Mouse (Mus musculus): ENCODE results near the gene Hist2h2ab. TPM values are rescaled to one million over a fixed set of nuclear protein-coding genes. Genes with fewer than 3 reads are reported as not detected.

Hist2h2ab gene
- total and polyA plus RNA-seq, 3 experiments, result 1.1 to 31.4 TPM; not detected in 1

GRCm38 (mm10) chr3:96178902-96179301 is 40.8 kb upstream of the Hist2h2ab start:
- Histone ChIP-seq H3K79me2 (replicated peaks; ENCODE audit: control insufficient read depth, extremely low read depth, insufficient read depth, poor library complexity, severe bottlenecking) (peaks cover 18% of the 10 kb centered on the region), H3K36me3 (replicated peaks in 1 of 2; ENCODE audit: control insufficient read depth in 1 of 2, insufficient read depth in 1 of 2, low read length in 1 of 2) (peaks cover 36 to 54% of the 10 kb centered on the region in 2 experiments), H3K9me3 (replicated peaks; ENCODE audit: low read length) (no peaks in the 10 kb centered on the region), H3K27ac (ENCODE audit: insufficient read depth, low read depth) (no peak overlapping the region), H3K4me1 (ENCODE audit: control insufficient read depth in 1 of 2, insufficient read depth in 2 of 2) (peaks cover 10 to 42% of the 10 kb centered on the region in 2 experiments), H3K27me3 (replicated peaks) (no peaks in the 10 kb centered on the region), H3K9ac (ENCODE audit: insufficient read depth, low read depth) (no peak overlapping the region), H3K4me2 (ENCODE audit: insufficient read depth, low read depth, poor library complexity, severe bottlenecking) (no peak overlapping the region), H3K4me3 (replicated peaks in 1 of 3; ENCODE audit: low read depth in 2 of 3, low read length in 2 of 3, poor library complexity in 1 of 3) (no peak overlapping the region)
- TF ChIP-seq MAFK (IDR thresholded peaks at IDR 0.05; ENCODE audit: insufficient replicate concordance, low read length) (no peak), POLR2AphosphoS2 (IDR thresholded peaks at IDR 0.05; ENCODE audit: low read depth, low read length) (peak; percentile 69; the same call in 1 of the 2 replicates)
- dilution Hi-C loops (cut with MboI; ENCODE audit: extremely low pct_ligation_motif_present, extremely low pct_unique_long_range_greater_than_20kb, low sequenced_read_pairs), result no loop called here
- DNase-seq (ENCODE audit: extremely low read depth), result no peak
- in situ Hi-C loops (cut with MboI; ENCODE audit: low pct_ligation_motif_present, low pct_unique_long_range_greater_than_20kb, low sequenced_read_pairs), result no loop called here

- in situ Hi-C loops (cut with MboI; ENCODE audit: low pct_ligation_motif_present, low pct_unique_long_range_greater_than_20kb, low sequenced_read_pairs) (no loop called here), dilution Hi-C loops (cut with MboI; ENCODE audit: extremely low pct_ligation_motif_present, extremely low pct_unique_long_range_greater_than_20kb, low sequenced_read_pairs) (no loop called here)
- no peaks in the 10 kb centered on the region for H3K9me3 ChIP-seq (replicated peaks; ENCODE audit: low read length)
- no peak overlapping the region for H3K9ac ChIP-seq (ENCODE audit: insufficient read depth, low read depth)
- peaks cover 5 to 36% of the 10 kb centered on the region in 2 experiments; a peak in 3 of 4 replicates for H3K4me1 ChIP-seq (ENCODE audit: control insufficient read depth in 1 of 2, insufficient read depth in 2 of 2)
- H3K4me2 ChIP-seq (ENCODE audit: insufficient read depth, low read depth, poor library complexity, severe bottlenecking), result no peak overlapping the region
- no peak for DNase-seq (ENCODE audit: extremely low read depth)
- no peak for TF ChIP-seq KAT2A (IDR thresholded peaks at IDR 0.05; ENCODE audit: insufficient replicate concordance, low read length)
- no peak for TF ChIP-seq JUN (IDR thresholded peaks at IDR 0.05; ENCODE audit: insufficient read depth, low read depth, low read length)
- TF ChIP-seq PAX5 (IDR thresholded peaks at IDR 0.05; ENCODE audit: low read length), result no peak
- no peak for TF ChIP-seq SIN3A (IDR thresholded peaks at IDR 0.05; ENCODE audit: low read length)
- TF ChIP-seq ETS1 (conservative IDR thresholded peaks at IDR 0.05; ENCODE audit: low read depth, low read length), result no peak
- no peak for TF ChIP-seq RAD21 (IDR thresholded peaks at IDR 0.05; ENCODE audit: low read depth, low read length)
- no peak for TF ChIP-seq ZNF384 (IDR thresholded peaks at IDR 0.05; ENCODE audit: low read depth, low read length)
- TF ChIP-seq MAFK (IDR thresholded peaks at IDR 0.05; ENCODE audit: insufficient replicate concordance, low read length), result no peak
- no peak for TF ChIP-seq MYC (IDR thresholded peaks at IDR 0.05; ENCODE audit: low read depth, low read length)
- no peaks in the 10 kb centered on the region for H3K27me3 ChIP-seq (replicated peaks)
- peaks cover 13% of the 10 kb centered on the region for H3K79me2 ChIP-seq (replicated peaks; ENCODE audit: control insufficient read depth, extremely low read depth, insufficient read depth, poor library complexity, severe bottlenecking)
- peaks cover 30 to 48% of the 10 kb centered on the region in 2 experiments for H3K36me3 ChIP-seq (replicated peaks in 1 of 2; ENCODE audit: control insufficient read depth in 1 of 2, insufficient read depth in 1 of 2, low read length in 1 of 2)
- no peak overlapping the region for H3K27ac ChIP-seq (ENCODE audit: insufficient read depth, low read depth)
- H3K4me3 ChIP-seq (replicated peaks in 1 of 3; ENCODE audit: low read depth in 2 of 3, low read length in 2 of 3, poor library complexity in 1 of 3), result no peak overlapping the region
Measured at GRCm38 (mm10) chr3:96179531-96179930, 40.1 kb upstream of the Hist2h2ab start.

GRCm38 (mm10) chr3:96180727-96181477 is 38.8 kb upstream of the Hist2h2ab start, which contains the start of gene Sv2a:
Gene Sv2a (plus strand): TSS chr3:96181151.
- Histone ChIP-seq H3K4me2 (ENCODE audit: insufficient read depth, low read depth, poor library complexity, severe bottlenecking) (peak within 1 kb of the TSS; percentile 90), H3K4me1 (ENCODE audit: control insufficient read depth in 1 of 2, insufficient read depth in 2 of 2) (peaks cover 5 to 27% of the 10 kb centered on the region in 2 experiments; a peak in 3 of 4 replicates), H3K9ac (ENCODE audit: insufficient read depth, low read depth) (peak within 1 kb of the TSS; percentile 61), H3K27me3 (replicated peaks) (no peaks in the 10 kb centered on the region), H3K36me3 (replicated peaks in 1 of 2; ENCODE audit: control insufficient read depth in 1 of 2, insufficient read depth in 1 of 2, low read length in 1 of 2) (peaks cover 20 to 48% of the 10 kb centered on the region in 2 experiments), H3K79me2 (replicated peaks; ENCODE audit: control insufficient read depth, extremely low read depth, insufficient read depth, poor library complexity, severe bottlenecking) (peaks cover under 1% of the 10 kb centered on the region; the same call in 1 of the 2 replicates), H3K4me3 (replicated peaks in 1 of 3; ENCODE audit: low read depth in 2 of 3, low read length in 2 of 3, poor library complexity in 1 of 3) (peak within 1 kb of the TSS; percentile 56 to 80 (median 59)), H3K27ac (ENCODE audit: insufficient read depth, low read depth) (no peak within 1 kb of the TSS), H3K9me3 (replicated peaks; ENCODE audit: low read length) (no peaks in the 10 kb centered on the region)
- DNase-seq (ENCODE audit: extremely low read depth), result no peak
- dilution Hi-C loops (cut with MboI; ENCODE audit: extremely low pct_ligation_motif_present, extremely low pct_unique_long_range_greater_than_20kb, low sequenced_read_pairs), result no loop called here
- in situ Hi-C loops (cut with MboI; ENCODE audit: low pct_ligation_motif_present, low pct_unique_long_range_greater_than_20kb, low sequenced_read_pairs), result no loop called here
- TF ChIP-seq MAX (IDR thresholded peaks at IDR 0.05; ENCODE audit: low read length) (no peak), EP300 (IDR thresholded peaks at IDR 0.05; ENCODE audit: low read length) (no peak), TBP (conservative IDR thresholded peaks at IDR 0.05; ENCODE audit: low read depth, low read length) (no peak), USF2 (conservative IDR thresholded peaks at IDR 0.05; ENCODE audit: low read depth, low read length) (no peak), JUND (conservative IDR thresholded peaks at IDR 0.05; ENCODE audit: low read depth, low read length) (no peak), ZMIZ1 (IDR thresholded peaks at IDR 0.05; ENCODE audit: low read depth, low read length) (no peak), ETS1 (conservative IDR thresholded peaks at IDR 0.05; ENCODE audit: low read depth, low read length) (no peak), PAX5 (IDR thresholded peaks at IDR 0.05; ENCODE audit: low read length) (no peak), UBTF (IDR thresholded peaks at IDR 0.05; ENCODE audit: low read depth, low read length) (no peak), MAFK (IDR thresholded peaks at IDR 0.05; ENCODE audit: insufficient replicate concordance, low read length) (no peak), ZKSCAN1 (IDR thresholded peaks at IDR 0.05; ENCODE audit: borderline replicate concordance, low read depth, low read length) (no peak), RAD21 (IDR thresholded peaks at IDR 0.05; ENCODE audit: low read depth, low read length) (no peak), BHLHE40 (IDR thresholded peaks at IDR 0.05; ENCODE audit: low read depth, low read length) (peak; percentile 48), RCOR1 (conservative IDR thresholded peaks at IDR 0.05; ENCODE audit: low read depth, low read length) (no peak), NELFE (IDR thresholded peaks at IDR 0.05; ENCODE audit: low read depth, low read length) (peak; percentile 56; the same call in 1 of the 2 replicates), MAZ (IDR thresholded peaks at IDR 0.05; ENCODE audit: low read depth, low read length) (peak; percentile 56), IRF4 (IDR thresholded peaks at IDR 0.05; ENCODE audit: low read depth, low read length) (no peak)

Measured in CH12.LX (cell line).